13 mouse cellular contexts compared by ENCODE assay signal in genomic region chr1:91923567-91923966, GRCm38 (mm10).
"Had no signal": no experiment of that assay in that cellular context is flagged by ENCODE, and none has a peak within 500 bp of the region (broad histone marks: within the 10 kb centered on the region; RNA-seq: fewer than 3 reads in every experiment).

No protein-coding gene starts in this region.

- H3K9me3 ChIP-seq: liver, embryonic 13.5 days; midbrain, embryonic 12.5 days had no signal

- H3K4me2 ChIP-seq: liver, embryonic 13.5 days; midbrain, embryonic 12.5 days had no signal

- DNase-seq: kidney, adult 18-20 months; kidney, adult 9 months; kidney, postnatal 25 days; liver, embryonic 13.5 days; lung, adult 2 months; lung, postnatal 14 days; lung, postnatal 4 days; thymus, adult 18-20 months; thymus, postnatal 36 days had no signal

- H3K4me3 ChIP-seq: liver, embryonic 13.5 days; midbrain, embryonic 12.5 days had no signal

- H3K27ac ChIP-seq: liver, embryonic 13.5 days; midbrain, embryonic 12.5 days had no signal

- H3K9ac ChIP-seq: liver, embryonic 13.5 days; midbrain, embryonic 12.5 days had no signal

- ATAC-seq: inflammation-experienced regulatory T-cells, adult 6 months; intestine, embryonic 16.5 days; midbrain, embryonic 16.5 days had no signal

- H3K36me3 ChIP-seq: liver, embryonic 13.5 days had no signal

- H3K27me3 ChIP-seq: liver, embryonic 13.5 days; midbrain, embryonic 12.5 days had no signal

- H3K4me1 ChIP-seq: liver, embryonic 13.5 days; midbrain, embryonic 12.5 days had no signal
